Comparison of ENCODE assay signal across 8 mouse cellular contexts in genomic region chr4:119294415-119295133, GRCm38 (mm10). TPM values are rescaled to one million over a fixed set of nuclear protein-coding genes. Genes with fewer than 3 reads are reported as not detected.
DNase-seq lines count a peak whose midpoint lies in the region; ATAC-seq lines count a peak whose summit lies in the region.

Gene Ybx1 (minus strand): TSS chr4:119294604.

- H3K36me3 ChIP-seq in hindbrain, embryonic 12.5 days: peaks cover 5% of the 10 kb centered on the region; the same call in 1 of the 2 replicates

- H3K4me3 ChIP-seq in hindbrain, embryonic 12.5 days: peak within 1 kb of the TSS; percentile 82

- peak within 1 kb of the TSS; percentile 91 for H3K27ac ChIP-seq in hindbrain, embryonic 12.5 days

- DNase-seq in NIH3T3 (ENCODE audit: low read depth): peak; percentile 100
- DNase-seq in cerebellum, postnatal 10 days: peak; percentile 100
- peak; percentile 99 to 100 for DNase-seq in frontal cortex, postnatal 10 days (ENCODE audit: low spot score in 2 of 2)
- DNase-seq in layer of hippocampus, postnatal 14 days (ENCODE audit: low spot score in 2 of 2): peak; percentile 100
- peak; percentile 100 for DNase-seq in lung, postnatal 14 days
- peak; percentile 97 for DNase-seq in retina, adult 2 months (ENCODE audit: low read depth, low spot score)
- peak; percentile 98 to 99 for DNase-seq in thymus, postnatal 36 days

- H3K4me2 ChIP-seq in hindbrain, embryonic 12.5 days (replicated peaks): peak within 1 kb of the TSS; percentile 78

- H3K27me3 ChIP-seq in hindbrain, embryonic 12.5 days: no peaks in the 10 kb centered on the region

- peak within 1 kb of the TSS; percentile 98 for H3K9ac ChIP-seq in hindbrain, embryonic 12.5 days

- H3K9me3 ChIP-seq in hindbrain, embryonic 12.5 days (replicated peaks): no peaks in the 10 kb centered on the region

- peak; percentile 99 for ATAC-seq in hindbrain, embryonic 12.5 days (ENCODE audit: low FRiP score)

- under 1% methylated on average over 60 of the region's 61 CpGs for WGBS in hindbrain, embryonic 12.5 days

- peaks cover 28% of the 10 kb centered on the region for H3K4me1 ChIP-seq in hindbrain, embryonic 12.5 days

RNA-seq across cellular contexts. Expression of gene Ybx1, which starts in this region (rescaled TPM):
- polyA plus RNA-seq in hindbrain, embryonic 12.5 days (2016; fragmentation: Nextera tagmentation; extraction: Ambion mirVana): 1,173 and 1,272 TPM in 2 replicates
- 100 to 1,000 TPM; 465 to 518 TPM for total RNA-seq in layer of hippocampus, postnatal 14 days (2021)

Comparison
In these comparisons a context has a peak if more than half of its experiments do, and no peak if none do; other contexts are left out.
1. Peak in every context shown above with its lines: DNase-seq, ATAC-seq, H3K4me3 ChIP-seq and H3K27ac ChIP-seq.